Mouse (Mus musculus) inflammation-experienced regulatory T-cells, adult 16 weeks (primary cell): Measurements from ENCODE around the gene Nmd3. TPM values are rescaled to one million over a fixed set of nuclear protein-coding genes. Genes with fewer than 3 reads are reported as not detected.

ENCODE experiments used
- polyA plus RNA-seq: library from polyadenylated mRNA; unstranded; fragments of 100-300 nt; shearing (Covaris generic); gene quantifications from one replicate; pipeline ENCODE4 v1.2.1, GENCODE M21; 2017

Nmd3 gene
- polyA plus RNA-seq, result 145 TPM

GRCm38 (mm10) chr3:69721814-69722186 is at the start of gene Nmd3:
Nmd3 (plus strand) TSS chr3:69721985.

Other genes with a start within 250 kb of the Nmd3 start
- not detected for gene B3galnt1, start 123.0 kb upstream of the Nmd3 start, polyA plus RNA-seq
- gene Sptssb, start 138.0 kb downstream of the Nmd3 start, polyA plus RNA-seq, result not detected